Mouse (Mus musculus) CH12F3 (cell line): Measurements from ENCODE around the gene Gm17409.

Source experiments
- in situ Hi-C: fragments of 300-500 bp; cut with MboI; formaldehyde crosslinking; loops from 2 replicates; pipeline ENCODE4 v1.14.3; 2020; ENCODE audit warnings: low sequenced_read_pairs

The Gm17409 gene

DNA sequence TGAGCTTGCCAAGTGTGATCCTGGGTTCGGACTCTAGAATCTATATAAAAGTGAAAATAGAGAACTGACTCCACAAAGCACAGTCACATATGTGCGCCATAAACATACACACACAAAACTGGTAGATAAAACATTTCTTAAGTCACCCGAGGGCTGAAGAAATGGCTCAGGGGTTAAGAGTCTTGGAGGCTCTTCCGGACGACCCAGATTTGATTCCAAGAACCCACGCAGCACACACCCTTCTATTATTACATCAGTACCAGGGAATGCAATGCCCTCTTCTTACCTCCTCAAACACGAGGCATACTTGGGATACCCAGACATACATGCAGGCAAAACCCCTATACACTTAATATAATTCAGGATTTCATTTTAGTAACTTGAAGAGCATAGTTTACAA is at the start of gene Gm17409:
Gm17409 (plus strand) TSS at position 301 of the 400 bp plus-strand sequence.
- in situ Hi-C loops: no loop called here

DNA sequence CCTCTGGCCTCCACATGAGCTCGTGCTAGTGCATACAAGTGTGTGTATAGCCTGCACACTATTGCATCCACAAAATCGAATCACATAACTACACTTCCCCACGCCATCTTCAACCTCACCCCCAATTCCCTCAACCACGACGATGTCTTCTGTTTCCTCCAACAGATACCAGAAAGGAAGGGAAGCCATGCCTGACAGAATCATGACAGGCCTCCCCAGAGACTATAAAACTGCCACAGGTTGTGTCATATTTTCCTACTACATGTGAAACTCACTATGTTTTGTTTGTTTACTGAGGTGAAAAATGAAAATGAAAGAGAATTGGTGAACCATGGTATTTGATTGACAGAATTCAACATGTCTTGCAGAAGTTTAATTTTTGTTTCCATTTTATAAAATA is 46.6 kb upstream of the Gm17409 start:
- in situ Hi-C loops: no loop called here

DNA sequence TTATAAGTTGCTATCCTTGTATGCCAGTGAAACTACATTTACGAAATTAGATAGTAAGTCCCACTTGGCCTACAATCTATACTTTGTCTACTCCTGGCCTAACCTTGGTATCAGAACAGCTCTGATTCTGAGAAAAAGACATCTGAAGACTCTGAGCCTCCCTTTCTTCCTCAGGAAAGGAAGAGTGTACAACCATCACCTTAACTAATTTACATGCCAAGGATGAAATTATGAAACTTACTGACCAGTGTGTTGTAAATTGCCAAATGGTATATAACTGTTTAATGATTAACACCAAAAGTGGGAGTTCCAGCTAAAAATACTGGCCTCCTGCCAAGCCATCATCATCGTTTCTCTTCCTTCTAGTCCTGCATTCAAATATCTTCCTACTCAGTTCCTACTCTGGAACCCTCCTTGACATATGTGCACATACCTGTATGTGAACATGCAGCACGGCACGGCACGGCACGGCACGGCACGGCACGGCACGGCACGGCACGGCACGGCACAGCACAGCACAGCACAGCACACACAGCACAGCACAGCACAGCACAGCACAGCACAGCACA is 44.4 kb upstream of the Gm17409 start:
- in situ Hi-C loops: no loop called here

DNA sequence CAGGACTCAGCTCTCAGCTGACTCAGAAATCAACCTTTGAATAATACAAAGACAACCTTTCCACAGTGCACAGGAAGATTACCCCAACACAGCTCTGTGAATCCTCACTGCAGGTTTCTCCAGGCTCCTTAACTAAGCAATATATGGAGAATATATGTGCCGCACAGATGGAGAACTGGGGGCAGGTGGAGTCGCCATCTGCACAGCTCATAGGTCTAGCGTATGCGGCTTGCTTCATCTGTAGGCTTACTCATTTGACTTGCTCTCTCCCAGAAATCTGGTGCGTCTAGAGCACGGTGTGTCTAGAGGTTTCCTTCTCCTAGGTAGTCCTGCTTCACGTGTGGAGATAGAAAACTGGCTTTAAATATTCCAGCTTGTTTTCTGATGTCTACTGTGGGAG is 37.7 kb upstream of the Gm17409 start:
- in situ Hi-C loops: no loop called here

DNA sequence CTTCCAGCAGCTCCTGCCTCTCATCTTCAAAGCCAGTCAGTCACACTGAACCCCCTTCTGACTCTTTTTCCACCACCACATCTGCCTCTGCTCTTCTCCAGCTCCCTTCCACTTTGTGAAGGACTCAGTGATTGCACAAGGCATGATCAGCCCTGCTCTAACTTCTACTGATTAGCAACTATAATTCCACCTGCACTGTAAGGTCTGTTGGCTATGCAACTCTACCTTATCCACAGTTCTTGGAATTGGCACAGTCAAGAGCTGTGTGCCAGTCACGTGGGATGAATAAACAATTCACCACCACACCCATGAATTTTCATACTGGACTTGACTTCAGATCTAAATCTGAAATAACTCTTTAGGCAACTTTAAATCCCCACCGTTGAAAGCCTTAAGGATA is 36.6 kb upstream of the Gm17409 start:
- in situ Hi-C loops: no loop called here

DNA sequence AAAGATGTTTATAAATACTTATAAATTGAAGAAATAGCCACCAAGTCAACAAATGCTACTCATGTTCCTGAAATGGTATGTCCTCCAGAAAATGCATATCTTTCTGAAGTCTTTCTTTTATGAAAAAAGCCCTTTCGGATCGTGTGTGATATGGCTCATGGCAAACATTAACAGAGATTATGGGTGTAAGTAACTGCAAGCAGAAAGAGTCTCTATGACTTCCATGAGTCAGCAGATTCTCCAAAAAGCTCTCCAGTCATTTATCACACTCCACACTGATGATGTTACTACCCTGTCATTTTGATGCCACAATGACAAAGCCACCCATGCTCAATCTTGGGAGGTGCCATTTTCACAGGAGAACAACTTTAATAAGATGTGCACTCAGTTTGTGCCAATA is 35.5 kb upstream of the Gm17409 start:
- in situ Hi-C loops: no loop called here

DNA sequence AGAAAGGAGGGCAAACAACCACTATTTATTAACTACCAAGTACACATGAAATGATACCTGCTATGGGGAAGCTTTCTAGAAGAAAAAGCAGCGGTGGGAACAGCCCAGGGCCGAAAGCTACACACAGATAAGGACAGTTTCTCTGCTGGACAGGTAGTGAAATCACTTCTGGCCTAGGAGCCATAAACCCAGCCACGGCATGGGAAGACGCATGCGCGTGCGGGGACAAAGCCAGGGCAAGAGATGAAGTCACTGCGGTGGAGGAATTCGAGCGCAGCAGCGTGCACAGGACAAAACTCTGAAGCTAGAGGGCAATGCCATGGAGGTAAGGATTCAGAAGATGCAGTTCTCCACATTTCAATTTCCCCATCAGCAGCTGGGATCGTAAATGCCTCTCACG is 34.4 kb upstream of the Gm17409 start:
- in situ Hi-C loops: no loop called here

DNA sequence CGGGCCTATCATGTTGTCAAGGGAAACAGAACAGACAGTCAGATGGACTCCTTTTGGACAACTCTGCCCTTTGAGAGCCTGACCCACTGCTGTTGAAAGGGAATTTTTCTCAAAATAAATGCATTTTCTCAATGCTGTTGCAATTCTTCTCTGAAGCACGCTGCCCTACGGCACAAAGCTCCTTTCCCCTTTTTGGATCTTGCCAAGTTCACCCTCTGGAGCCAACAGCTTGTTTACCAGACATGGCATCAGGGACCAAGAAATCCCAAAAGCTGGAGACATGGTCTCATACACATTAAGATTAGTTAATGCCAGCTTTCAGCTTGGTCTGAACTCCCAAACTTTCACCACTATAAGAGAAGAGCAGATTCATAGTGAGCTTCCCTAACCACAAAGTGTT is 33.0 kb upstream of the Gm17409 start:
- in situ Hi-C loops: no loop called here

DNA sequence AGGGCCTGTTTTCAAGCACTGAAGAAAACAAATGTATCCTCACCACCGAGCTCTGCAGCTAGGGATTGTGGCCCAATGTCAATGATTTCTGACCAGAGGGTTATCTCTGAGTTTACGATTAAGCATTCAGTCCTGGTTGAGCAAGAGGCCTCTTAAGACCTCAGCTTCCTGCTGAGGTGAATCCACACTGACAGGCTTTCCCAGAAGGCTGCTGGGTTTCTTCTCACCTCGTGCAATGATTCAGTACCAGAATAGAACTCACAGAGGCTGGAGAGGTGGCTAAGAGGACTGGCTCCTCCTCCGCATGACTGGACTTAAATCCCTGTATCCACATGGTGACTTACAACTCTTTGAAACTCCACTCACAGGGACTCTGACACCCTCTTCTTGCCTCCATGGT is 26.8 kb upstream of the Gm17409 start:
- in situ Hi-C loops: no loop called here

DNA sequence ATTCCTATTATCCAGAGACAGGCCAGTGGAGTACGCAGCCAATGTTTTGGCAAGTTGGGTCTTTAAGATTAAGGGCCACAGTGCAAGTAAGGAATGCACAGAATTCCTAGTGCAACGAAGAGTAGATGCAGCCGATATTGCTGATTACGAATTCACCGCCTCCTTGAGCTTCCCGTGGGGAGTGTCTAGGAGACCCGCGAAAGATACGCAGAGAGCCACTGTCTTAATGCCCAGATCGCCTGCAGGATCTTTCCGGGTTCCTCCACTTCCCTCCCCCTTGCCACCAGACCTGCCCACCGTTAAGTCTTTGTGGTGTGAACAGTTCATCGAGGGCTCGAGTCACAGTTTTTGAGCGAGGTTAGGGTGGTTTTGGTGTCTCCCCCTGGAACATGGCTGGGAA is 22.9 kb upstream of the Gm17409 start:
- in situ Hi-C loops: no loop called here

DNA sequence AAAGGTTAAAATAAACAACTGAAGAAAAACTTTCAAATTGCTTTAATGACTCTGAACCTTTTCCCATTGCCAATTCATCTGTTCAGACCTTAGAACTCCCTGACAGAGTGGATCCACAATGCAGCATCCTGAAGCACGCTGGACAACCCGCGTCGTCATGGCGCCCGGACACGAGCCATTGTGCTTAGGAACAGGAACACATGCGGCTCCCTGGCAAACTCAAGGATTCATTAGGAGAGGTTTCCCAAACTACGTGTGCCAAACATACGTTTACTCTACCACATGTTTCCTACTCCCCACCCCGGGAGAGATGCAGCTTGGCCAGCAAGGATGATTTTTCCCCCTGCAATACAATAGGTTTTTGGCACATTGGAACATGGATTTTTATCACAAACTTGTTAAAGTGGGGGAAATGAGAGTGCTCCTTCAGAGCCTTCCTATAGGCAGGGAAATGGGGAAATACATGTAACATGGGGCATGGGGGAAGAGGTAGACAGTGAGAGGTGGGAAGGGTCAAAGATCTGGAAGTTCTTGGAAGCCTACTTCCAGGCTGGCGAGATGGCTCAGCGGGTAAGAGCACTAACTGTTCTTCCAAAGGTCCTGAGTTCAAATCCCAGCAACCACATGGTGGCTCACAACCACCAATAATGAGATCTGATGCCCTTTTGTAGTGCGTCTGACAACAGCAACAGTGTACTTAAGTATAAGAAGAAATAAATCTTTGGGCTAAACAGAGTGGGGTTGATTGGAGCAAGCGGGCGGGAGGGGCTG is 15.6 kb upstream of the Gm17409 start:
- in situ Hi-C loops: no loop called here

DNA sequence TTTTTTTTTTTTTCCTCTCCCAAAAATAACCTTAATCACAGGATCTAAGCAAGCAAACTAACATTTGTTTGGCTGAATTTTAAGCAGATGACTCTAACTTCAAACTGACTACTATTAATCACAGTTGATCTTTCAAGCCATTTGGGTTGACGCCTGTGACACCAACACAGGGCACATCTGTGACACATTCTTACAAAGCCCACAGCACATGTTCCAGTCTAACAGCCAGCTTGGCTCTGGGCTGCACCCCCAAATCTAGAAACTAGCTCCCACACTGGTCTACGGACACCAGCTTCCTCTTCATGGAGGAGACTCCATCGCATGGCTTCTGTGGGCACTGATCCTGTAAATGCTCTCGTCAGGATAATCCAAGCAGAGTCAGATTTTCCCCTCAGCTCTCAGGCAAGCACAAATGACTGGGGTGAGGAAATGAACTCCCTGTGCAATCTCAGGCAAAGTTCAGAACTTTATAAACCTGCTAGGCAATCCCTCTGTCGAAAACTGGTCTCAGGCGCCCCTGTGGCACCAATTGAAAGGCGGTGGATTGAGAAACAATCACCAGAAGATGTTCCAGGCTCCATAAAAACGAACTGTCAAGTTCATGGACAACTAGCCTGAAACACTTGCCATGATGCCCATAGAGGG is 13.0 kb upstream of the Gm17409 start:
- in situ Hi-C loops: no loop called here

DNA sequence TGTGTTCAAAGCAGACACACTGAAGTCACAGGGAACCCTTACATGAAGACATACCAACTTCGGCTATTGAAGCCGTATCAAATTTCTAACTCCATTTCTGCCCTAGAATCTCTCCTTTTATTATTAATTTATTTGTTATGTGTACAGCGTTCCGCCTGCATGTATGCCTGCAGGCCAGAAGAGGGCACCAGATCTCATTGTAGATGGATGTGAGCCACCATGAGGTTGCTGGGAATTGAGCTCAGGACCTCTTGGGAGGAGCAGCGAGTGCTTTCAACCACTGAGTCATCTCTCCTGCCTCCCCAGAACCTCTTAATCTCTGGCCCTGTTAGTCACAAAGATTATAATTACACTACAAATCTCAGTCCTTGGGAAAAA is 12.4 kb upstream of the Gm17409 start:
- in situ Hi-C loops: no loop called here

DNA sequence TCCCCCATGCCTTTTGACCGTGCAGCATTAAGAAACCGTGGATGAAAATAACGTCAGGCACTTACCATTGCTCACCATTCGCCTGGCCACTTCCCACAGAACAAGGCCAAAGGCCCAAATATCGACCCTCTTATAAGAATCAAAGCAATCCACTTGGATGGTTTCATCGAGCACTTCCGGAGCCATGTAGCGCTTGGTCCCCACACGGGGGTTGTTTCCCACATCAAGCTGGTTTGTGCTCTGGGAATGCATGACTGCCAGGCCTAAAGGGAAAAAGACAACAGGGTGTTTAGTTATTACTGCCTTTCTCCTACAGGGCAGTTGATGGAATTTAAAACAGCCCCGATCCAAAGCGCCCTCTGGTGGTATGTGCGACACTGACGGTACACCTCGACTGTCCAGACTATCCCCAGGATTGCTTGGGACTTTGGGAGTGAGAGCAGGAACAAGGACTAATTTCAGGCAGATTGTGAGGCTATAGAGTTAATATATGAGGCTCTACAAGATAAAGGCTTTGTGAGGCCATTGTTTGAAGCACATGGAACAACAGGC is 11.0 kb upstream of the Gm17409 start:
- in situ Hi-C loops: no loop called here

DNA sequence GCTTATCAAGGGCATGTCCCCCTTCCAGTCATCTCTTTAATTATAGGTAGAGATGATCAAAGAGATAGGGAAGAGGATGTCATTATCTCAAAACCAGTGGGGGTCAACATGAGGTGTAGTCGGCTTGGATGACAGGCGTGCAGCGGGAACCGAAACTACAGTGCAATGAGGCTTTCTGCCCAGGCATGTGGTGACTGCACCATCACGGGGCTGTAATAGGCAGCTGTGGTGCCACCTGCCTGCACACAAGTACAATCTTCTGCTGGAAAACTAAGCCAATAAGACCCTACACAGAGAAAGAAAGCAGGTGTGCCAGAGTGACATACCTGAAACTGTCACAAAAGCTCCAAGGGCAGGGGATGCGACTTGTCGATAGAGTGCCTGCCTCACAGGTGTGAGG is 374 bp downstream of the Gm17409 start:
- in situ Hi-C loops: no loop called here

DNA sequence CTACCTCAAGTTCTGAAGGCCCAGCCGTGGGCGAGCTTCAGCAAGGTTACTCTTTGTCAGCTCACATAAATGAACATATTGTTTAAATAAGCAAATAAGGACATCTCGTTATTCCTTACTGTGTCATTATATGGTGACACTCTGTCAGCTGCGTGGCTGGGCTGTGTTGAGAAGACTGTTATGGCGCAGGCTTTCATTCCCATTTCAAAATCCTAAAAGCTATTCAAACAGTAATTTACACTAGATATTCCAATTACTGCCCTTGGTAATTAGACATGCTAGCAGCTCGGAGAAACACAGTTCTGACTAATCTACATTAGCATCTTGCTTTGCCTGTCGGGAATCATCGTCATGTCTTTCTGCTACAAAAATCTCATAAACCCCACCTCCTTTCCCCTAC is 5.7 kb downstream of the Gm17409 start:
- in situ Hi-C loops: no loop called here

DNA sequence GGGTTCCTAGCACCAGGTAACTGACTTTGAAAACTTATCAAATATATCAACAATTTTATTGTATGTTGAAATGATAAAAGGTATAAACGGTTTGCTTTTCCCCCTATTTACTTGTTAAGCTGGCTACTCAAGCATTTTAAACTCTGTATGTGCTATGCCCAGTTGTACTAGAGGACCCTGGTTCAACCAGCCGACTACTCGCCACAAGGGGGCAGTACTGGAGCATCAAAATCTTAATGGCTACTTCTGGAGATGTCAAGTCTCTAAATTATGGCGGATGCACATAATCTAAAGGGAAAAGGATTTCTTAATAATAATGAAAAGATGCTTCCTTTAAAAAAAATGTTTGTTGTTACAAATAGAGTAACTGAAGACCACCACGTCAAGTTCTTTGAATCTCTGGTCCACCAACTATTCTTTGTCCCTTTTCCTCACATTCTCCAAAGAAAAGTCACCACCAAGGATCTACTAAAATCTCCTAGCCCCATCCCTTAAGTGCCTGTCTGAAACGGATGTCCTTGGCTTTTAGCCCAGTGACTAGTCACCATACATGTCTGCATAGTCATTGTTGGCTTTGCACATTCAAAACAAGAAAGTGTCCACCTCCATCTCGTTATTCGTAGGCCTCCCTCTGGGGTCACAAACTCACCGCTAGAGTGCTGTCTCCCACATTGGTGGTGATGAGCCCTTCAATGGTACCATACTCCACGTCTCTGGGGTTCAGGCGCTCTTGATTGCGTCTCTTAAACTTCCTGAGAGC is 7.2 kb downstream of the Gm17409 start:
- in situ Hi-C loops: no loop called here

DNA sequence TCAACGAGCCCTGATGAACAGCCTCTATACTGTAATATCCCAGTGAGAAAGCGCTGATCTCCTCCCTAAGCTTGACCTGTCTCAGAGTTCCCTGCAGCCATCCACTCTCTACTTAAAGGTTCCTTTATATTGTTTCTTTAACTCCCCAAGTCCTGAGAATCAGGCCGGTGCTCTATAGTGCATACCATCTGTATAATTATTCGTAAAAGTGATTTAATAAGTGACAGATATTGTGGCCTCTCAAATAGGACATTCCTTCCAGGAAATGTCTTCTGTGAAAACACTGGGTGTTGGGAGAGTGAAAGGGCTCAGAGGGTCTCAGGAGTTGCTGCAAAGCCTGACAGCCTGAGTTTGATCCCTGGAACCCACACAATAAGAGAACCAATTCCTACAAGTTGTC is 8.2 kb downstream of the Gm17409 start:
- in situ Hi-C loops: no loop called here

DNA sequence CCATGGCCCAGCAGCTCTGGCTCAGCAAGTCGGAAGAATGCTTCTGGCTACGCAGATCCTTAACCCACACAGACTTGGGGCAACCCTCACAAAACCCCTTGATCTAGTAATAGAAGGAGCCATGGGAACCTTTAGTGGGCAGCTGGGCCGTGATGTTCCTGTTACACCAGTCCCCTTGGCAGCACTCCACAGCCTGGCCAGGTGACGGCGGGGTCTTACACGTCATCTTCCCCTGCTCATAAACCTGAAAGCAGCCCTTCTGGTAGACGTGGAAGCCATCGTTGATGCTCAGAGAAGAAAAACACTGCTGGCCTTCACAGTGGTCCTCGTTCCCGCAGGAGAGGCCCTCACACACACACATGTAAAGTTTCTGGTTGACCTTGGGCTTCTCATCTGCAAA is 9.6 kb downstream of the Gm17409 start:
- in situ Hi-C loops: no loop called here

DNA sequence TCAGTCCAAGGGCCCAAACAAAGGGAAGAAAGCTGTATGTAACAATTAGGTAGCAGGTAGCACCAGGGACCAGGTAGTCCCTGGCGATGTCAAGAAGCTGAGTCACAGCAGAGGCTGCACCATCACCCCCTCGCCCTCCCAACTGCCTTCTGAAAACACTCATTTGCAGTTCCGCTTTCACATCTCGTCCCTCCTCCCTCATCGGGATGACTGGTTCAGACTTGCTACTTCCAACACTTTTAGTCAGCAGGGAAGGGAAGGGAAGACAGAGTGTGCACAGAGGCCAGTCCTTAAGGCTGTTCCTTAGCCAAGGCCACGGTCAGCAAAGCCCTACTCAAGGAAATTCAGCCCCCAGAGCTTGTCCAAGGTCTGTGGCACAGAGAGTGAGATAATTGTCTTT is 10.8 kb downstream of the Gm17409 start:
- in situ Hi-C loops: no loop called here

DNA sequence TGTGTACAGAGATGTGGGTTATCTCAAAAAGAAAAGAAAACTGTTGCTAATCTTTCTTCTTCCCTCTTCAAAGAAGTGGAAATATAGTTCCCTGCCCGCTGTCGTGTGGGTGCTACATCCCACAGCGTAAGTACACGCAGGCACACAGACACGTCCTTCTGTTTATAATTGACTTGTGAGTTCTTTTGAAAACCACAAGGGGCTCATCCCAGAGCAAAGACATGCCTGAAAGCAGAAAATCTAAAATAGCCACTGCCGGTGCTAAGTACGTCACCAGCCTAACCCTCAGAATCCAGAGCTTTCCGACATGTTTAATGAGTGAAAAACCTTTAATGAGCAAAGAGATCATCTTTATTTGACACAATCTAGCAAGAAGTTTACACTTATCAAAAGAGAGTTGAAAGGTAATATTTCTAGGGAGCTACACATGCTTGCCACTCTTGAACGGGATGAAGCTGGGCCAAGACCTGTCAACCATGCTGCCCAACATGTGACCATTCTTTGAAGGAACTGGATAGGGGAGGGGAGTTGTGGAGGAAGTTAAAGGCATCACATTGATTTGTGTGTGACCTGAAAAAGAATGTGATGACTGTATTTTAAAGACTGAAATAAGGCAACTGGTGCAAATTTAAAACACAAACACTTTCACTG is 11.7 kb downstream of the Gm17409 start:
- in situ Hi-C loops: no loop called here
